9 mouse cellular contexts compared by ENCODE assay signal in genomic region chr6:113501388-113502084, GRCm38 (mm10). TPM values are rescaled to one million over a fixed set of nuclear protein-coding genes. Genes with fewer than 3 reads are reported as not detected.
DNase-seq lines count a peak whose midpoint lies in the region; ATAC-seq and TF ChIP-seq lines count a peak whose summit lies in the region.
"Had no signal": no experiment of that assay in that cellular context is flagged by ENCODE, and none has a peak within 500 bp of the region (broad histone marks: within the 10 kb centered on the region; RNA-seq: fewer than 3 reads in every experiment).

Gene Prrt3 (minus strand): TSS chr6:113501931.

- H3K9ac ChIP-seq in hindbrain, embryonic 14.5 days: peak within 1 kb of the TSS; percentile 63
- H3K9ac ChIP-seq in limb, embryonic 14.5 days (ENCODE audit: low read depth, low read length, severe bottlenecking): peak within 1 kb of the TSS; percentile 40
- H3K9ac ChIP-seq in stomach, embryonic 14.5 days (replicated peaks; ENCODE audit: low read depth, low read length): no peak within 1 kb of the TSS

- H3K27me3 ChIP-seq in hindbrain, embryonic 14.5 days (ENCODE audit: control insufficient read depth, insufficient read depth, low read length): no peaks in the 10 kb centered on the region
- peaks cover 11% of the 10 kb centered on the region; the same call in 1 of the 2 replicates for H3K27me3 ChIP-seq in limb, embryonic 14.5 days (ENCODE audit: control insufficient read depth, insufficient read depth, low read length)
- H3K27me3 ChIP-seq in stomach, embryonic 14.5 days (ENCODE audit: control insufficient read depth, insufficient read depth, low read length): peaks cover 8% of the 10 kb centered on the region
- H3K27me3 ChIP-seq: Patski had no signal

- peak; percentile 89 for ATAC-seq in hindbrain, embryonic 14.5 days (ENCODE audit: low FRiP score)
- peak; percentile 47; the same call in 1 of the 2 replicates for ATAC-seq in limb, embryonic 14.5 days (ENCODE audit: low FRiP score, low read depth)
- ATAC-seq in stomach, embryonic 14.5 days (ENCODE audit: insufficient number of reproducible peaks, insufficient read depth, low FRiP score, low read depth): 0 out of 2 replicates have a peak, but pooled peaks have one; percentile 23
- ATAC-seq: Patski had no signal

- 0 out of 2 replicates have a peak, but pooled peaks cover 4% of the 10 kb centered on the region for H3K36me3 ChIP-seq in hindbrain, embryonic 14.5 days (replicated peaks; ENCODE audit: control insufficient read depth, insufficient read depth)
- H3K36me3 ChIP-seq in limb, embryonic 14.5 days (ENCODE audit: control insufficient read depth, insufficient read depth, low read length): no peaks in the 10 kb centered on the region
- H3K36me3 ChIP-seq in stomach, embryonic 14.5 days (ENCODE audit: control insufficient read depth, insufficient read depth, low read length): no peaks in the 10 kb centered on the region

- H3K27ac ChIP-seq in hindbrain, embryonic 14.5 days: peak within 1 kb of the TSS; percentile 8; the same call in 1 of the 2 replicates
- no peak within 1 kb of the TSS for H3K27ac ChIP-seq in limb, embryonic 14.5 days (replicated peaks; ENCODE audit: low read depth, low read length)
- no peak within 1 kb of the TSS for H3K27ac ChIP-seq in stomach, embryonic 14.5 days (ENCODE audit: low read length)

- H3K9me3 ChIP-seq in hindbrain, embryonic 14.5 days (ENCODE audit: control insufficient read depth, low read length): no peaks in the 10 kb centered on the region
- H3K9me3 ChIP-seq in limb, embryonic 14.5 days (ENCODE audit: control insufficient read depth, low read length): no peaks in the 10 kb centered on the region
- no peaks in the 10 kb centered on the region for H3K9me3 ChIP-seq in stomach, embryonic 14.5 days (ENCODE audit: control insufficient read depth, low read depth, low read length)

- H3K4me2 ChIP-seq in hindbrain, embryonic 14.5 days (replicated peaks): peak within 1 kb of the TSS; percentile 55
- H3K4me2 ChIP-seq in limb, embryonic 14.5 days (replicated peaks; ENCODE audit: low read depth, low read length, severe bottlenecking): peak within 1 kb of the TSS; percentile 46
- H3K4me2 ChIP-seq in stomach, embryonic 14.5 days (replicated peaks; ENCODE audit: low read depth, low read length): peak within 1 kb of the TSS; percentile 56

- DNase-seq in kidney, postnatal 10 days: peak; percentile 26
- DNase-seq in kidney, postnatal 14 days: no peak
- DNase-seq in embryo, embryonic 10.5 days (ENCODE audit: low spot score): peak; percentile 66
- DNase-seq in hindbrain, embryonic 14.5 days (ENCODE audit: low spot score): peak; percentile 66
- DNase-seq in limb, embryonic 14.5 days (ENCODE audit: low spot score): no peak
- no peak for DNase-seq in adrenal gland, postnatal 4 days (ENCODE audit: low spot score in 2 of 2)
- DNase-seq in lung, adult 18-20 months: no peak

- WGBS in hindbrain, embryonic 14.5 days: 2% methylated on average over 32 of the region's 32 CpGs
- WGBS in limb, embryonic 14.5 days: 3% methylated on average over 32 of the region's 32 CpGs
- WGBS in stomach, embryonic 14.5 days: 2% methylated on average over 32 of the region's 32 CpGs

- no peaks in the 10 kb centered on the region for H3K4me1 ChIP-seq in hindbrain, embryonic 14.5 days (replicated peaks; ENCODE audit: control insufficient read depth, insufficient read depth, low read length)
- no peaks in the 10 kb centered on the region for H3K4me1 ChIP-seq in limb, embryonic 14.5 days (ENCODE audit: control insufficient read depth, insufficient read depth, low read length)
- H3K4me1 ChIP-seq in stomach, embryonic 14.5 days (ENCODE audit: control insufficient read depth, insufficient read depth, low read length): no peaks in the 10 kb centered on the region

- peak within 1 kb of the TSS; percentile 45 for H3K4me3 ChIP-seq in hindbrain, embryonic 14.5 days (replicated peaks; ENCODE audit: low read length)
- peak within 1 kb of the TSS; percentile 31 for H3K4me3 ChIP-seq in limb, embryonic 14.5 days (replicated peaks; ENCODE audit: low read length)
- H3K4me3 ChIP-seq in stomach, embryonic 14.5 days (ENCODE audit: low read depth, low read length): peak within 1 kb of the TSS; percentile 31

- no peak for TF ChIP-seq POLR2A in limb, embryonic 14.5 days (IDR thresholded peaks at IDR 0.05; ENCODE audit: borderline replicate concordance, extremely low read depth, insufficient read depth, insufficient read length)

RNA-seq across cellular contexts. Expression of gene Prrt3, which starts in this region (rescaled TPM):
- 10.5 and 10.7 TPM in 2 replicates for polyA plus RNA-seq in hindbrain, embryonic 14.5 days (2014; fragmentation: Nextera tagmentation; extraction: Ambion mirVana)
- 0.54 and 0.73 TPM in 2 replicates for polyA plus RNA-seq in limb, embryonic 14.5 days (2012; rRNA removed)
- polyA plus RNA-seq in limb, embryonic 14.5 days (2014; fragmentation: Nextera tagmentation; extraction: Ambion mirVana): 0.36 and 0.70 TPM in 2 replicates
- polyA plus RNA-seq in stomach, embryonic 14.5 days (2014; fragmentation: Nextera tagmentation; extraction: Ambion mirVana): 0.48 and 0.61 TPM in 2 replicates
- 1 to 10 TPM in 1 of 2 experiments, under 1 TPM in 1; 0.59 to 1.3 TPM for total RNA-seq in adrenal gland, postnatal 4 days (2021)

Comparison
In these comparisons a context has a peak if more than half of its experiments do, and no peak if none do; other contexts are left out.
1. DNase-seq: peak in kidney, postnatal 10 days (single experiment), embryo, embryonic 10.5 days (single experiment) and hindbrain, embryonic 14.5 days (single experiment); none in kidney, postnatal 14 days (single experiment), limb, embryonic 14.5 days (single experiment), adrenal gland, postnatal 4 days (0 of 2) and lung, adult 18-20 months (0 of 2).
2. Peak in ATAC-seq, H3K4me3 ChIP-seq, H3K9ac ChIP-seq and H3K4me2 ChIP-seq in limb, embryonic 14.5 days; RNA of the gene not detected or under 1 TPM.
3. Peak in ATAC-seq, H3K4me3 ChIP-seq and H3K4me2 ChIP-seq in stomach, embryonic 14.5 days; RNA of the gene not detected or under 1 TPM.
4. ATAC-seq: peak in every context shown above with its lines; median percentile 89 in hindbrain, embryonic 14.5 days; 47 in limb, embryonic 14.5 days; 23 in stomach, embryonic 14.5 days.
5. Peak in every context shown above with its lines, with median percentiles within 50 percentile points of each other: H3K4me2 ChIP-seq and H3K4me3 ChIP-seq.